Mouse (Mus musculus): ENCODE measurements around the gene Wdfy1.

Wdfy1 gene

GRCm38 (mm10) chr1:79759436-79759972, 16.4 kb downstream of the Wdfy1 start:
- DNase-seq, result no peak

GRCm38 (mm10) chr1:79759006-79759405, 16.9 kb downstream of the Wdfy1 start:
- no peak for DNase-seq

GRCm38 (mm10) chr1:79757597-79757996, 18.3 kb downstream of the Wdfy1 start:
- no peak for DNase-seq

- no peak for DNase-seq
Measured at GRCm38 (mm10) chr1:79757161-79757560, 18.8 kb downstream of the Wdfy1 start.

- no peak for DNase-seq
Measured at GRCm38 (mm10) chr1:79756417-79756816, 19.5 kb downstream of the Wdfy1 start.

GRCm38 (mm10) chr1:79755376-79755775, 20.6 kb downstream of the Wdfy1 start:
- DNase-seq, result no peak

GRCm38 (mm10) chr1:79754936-79755335, 21.0 kb downstream of the Wdfy1 start:
- no peak for DNase-seq

GRCm38 (mm10) chr1:79753456-79753855, 22.5 kb downstream of the Wdfy1 start:
- no peak for DNase-seq

- DNase-seq, result no peak
Measured at GRCm38 (mm10) chr1:79752714-79753340, 23.1 kb downstream of the Wdfy1 start.

GRCm38 (mm10) chr1:79752015-79752695, 23.8 kb downstream of the Wdfy1 start:
- DNase-seq, result no peak

- DNase-seq, result no peak
Measured at GRCm38 (mm10) chr1:79751186-79751585, 24.8 kb downstream of the Wdfy1 start.

GRCm38 (mm10) chr1:79746056-79746455, 29.9 kb downstream of the Wdfy1 start:
- DNase-seq, result no peak

GRCm38 (mm10) chr1:79743385-79743784, 32.6 kb downstream of the Wdfy1 start:
- DNase-seq, result no peak

- no peak for DNase-seq
Measured at GRCm38 (mm10) chr1:79742949-79743348, 33.0 kb downstream of the Wdfy1 start.

GRCm38 (mm10) chr1:79741002-79741401, 34.9 kb downstream of the Wdfy1 start:
- DNase-seq, result no peak

- DNase-seq, result no peak
Measured at GRCm38 (mm10) chr1:79739726-79740125, 36.2 kb downstream of the Wdfy1 start.

GRCm38 (mm10) chr1:79736408-79736807, 39.5 kb downstream of the Wdfy1 start:
- no peak for DNase-seq

GRCm38 (mm10) chr1:79734794-79735193, 41.1 kb downstream of the Wdfy1 start:
- DNase-seq, result no peak

- DNase-seq, result no peak
Measured at GRCm38 (mm10) chr1:79714152-79714923, 61.6 kb downstream of the Wdfy1 start.

- no peak for DNase-seq
Measured at GRCm38 (mm10) chr1:79713081-79713480, 62.9 kb downstream of the Wdfy1 start.

- no peak for DNase-seq
Measured at GRCm38 (mm10) chr1:79711147-79712126, 64.5 kb downstream of the Wdfy1 start.

GRCm38 (mm10) chr1:79710678-79711077, 65.3 kb downstream of the Wdfy1 start:
- DNase-seq, result no peak

Measured in cerebellum, adult 9-10 months (tissue).